Mouse (Mus musculus): ENCODE data around the gene Usp33.

The Usp33 gene

GRCm38 (mm10) chr3:152401964-152402670, 55.8 kb downstream of the Usp33 start:
- DNase-seq (ENCODE audit: low spot score) = peak; percentile 34

DNA sequence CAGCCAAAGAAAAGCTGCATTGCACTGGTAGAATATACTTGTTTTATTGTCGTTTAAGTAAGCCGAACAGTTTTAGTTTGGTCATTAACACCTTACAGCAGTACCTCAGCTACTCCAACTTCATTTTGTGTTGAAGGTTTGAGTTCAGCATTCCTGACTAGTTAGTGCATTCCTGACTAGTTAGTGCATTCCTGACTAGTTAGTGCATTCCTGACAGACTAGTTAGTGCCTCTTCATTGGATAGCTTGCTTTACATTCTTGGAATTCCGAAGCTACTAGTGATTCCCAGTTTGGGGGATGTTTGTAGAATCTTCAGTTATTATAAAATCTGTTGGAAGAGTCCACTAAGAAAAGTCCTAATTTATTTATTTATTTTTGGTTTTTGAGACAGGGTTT, 56.4 kb downstream of the Usp33 start:
- no peak for DNase-seq (ENCODE audit: low spot score)

DNA sequence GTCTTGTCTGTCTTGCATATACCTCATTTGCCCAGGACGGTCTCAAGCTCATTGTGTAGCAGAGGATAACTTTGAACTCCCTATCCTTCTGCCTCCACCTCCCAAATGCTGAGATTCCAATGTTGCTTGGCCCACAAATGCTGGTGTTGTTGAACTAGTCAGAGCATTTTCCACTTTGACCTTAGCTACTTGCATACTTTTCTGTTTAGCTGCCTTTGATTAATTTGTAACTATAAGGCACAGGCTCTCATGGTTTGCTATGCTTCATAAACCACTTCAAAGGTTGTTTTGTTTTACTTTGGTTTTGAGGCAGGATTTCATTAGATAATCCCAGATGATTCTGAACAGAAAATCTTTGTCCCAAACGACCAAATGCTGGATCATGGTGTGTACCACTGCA, 57.5 kb downstream of the Usp33 start:
- no peak for DNase-seq (ENCODE audit: low spot score)

GRCm38 (mm10) chr3:152405420-152405819, 59.1 kb downstream of the Usp33 start:
- no peak for DNase-seq (ENCODE audit: low spot score)

GRCm38 (mm10) chr3:152405978-152406640, 59.8 kb downstream of the Usp33 start:
- DNase-seq (ENCODE audit: low spot score) = no peak

DNA sequence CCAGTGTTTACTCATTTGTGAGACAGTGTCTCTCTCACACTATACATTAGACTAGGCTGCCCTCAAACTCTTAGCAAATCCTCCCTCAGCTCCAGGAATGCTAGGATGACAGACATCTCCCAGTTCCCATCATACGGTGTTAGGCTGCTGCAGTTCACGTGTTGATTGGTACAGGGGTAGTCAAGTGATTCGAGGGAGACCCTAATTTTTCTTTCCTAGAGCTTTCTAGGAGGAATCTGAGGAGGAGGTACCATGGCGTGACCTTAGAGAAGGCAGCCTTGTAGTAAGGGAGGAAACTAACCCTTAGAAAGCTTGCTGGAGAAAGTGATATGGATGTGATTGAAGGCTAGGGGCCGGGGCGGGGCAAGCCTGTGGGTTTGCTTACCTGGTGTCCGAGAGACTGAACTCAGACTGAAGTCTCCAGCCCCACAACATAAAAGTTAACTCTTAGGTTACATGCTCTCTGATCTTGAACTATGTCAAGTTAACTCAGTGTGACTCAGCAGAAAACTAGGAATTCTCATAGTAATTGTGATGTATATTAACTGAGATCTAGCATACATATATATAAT, 64.8 kb downstream of the Usp33 start:
- DNase-seq (ENCODE audit: low spot score) = no peak

DNA sequence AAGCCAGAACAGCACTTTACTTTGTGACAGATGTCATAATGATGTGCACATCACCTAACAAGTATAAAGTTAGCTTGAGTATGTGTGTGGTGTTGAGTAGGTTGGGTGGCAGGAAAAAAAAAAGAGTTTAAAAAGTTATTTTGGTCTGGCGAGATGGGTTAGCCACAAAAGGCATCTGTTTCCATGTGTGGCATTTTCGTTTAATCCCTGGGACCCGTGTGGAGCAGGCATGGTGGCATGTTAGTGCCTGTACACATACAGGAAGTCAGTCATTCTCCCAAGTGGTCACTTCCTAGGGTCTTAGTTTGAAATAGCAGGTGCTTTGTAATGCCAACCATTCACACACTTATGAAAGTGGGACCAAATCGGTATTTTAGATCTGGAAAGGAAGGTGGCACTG, 66.1 kb downstream of the Usp33 start:
- DNase-seq (ENCODE audit: low spot score) = no peak

- no peak for DNase-seq (ENCODE audit: low spot score)
Measured at GRCm38 (mm10) chr3:152428925-152429324, 82.6 kb downstream of the Usp33 start.

- no peak for DNase-seq (ENCODE audit: low spot score)
Measured at GRCm38 (mm10) chr3:152432677-152433076, 86.4 kb downstream of the Usp33 start.

GRCm38 (mm10) chr3:152435590-152435989, 89.3 kb downstream of the Usp33 start:
- DNase-seq (ENCODE audit: low spot score) = no peak

DNA sequence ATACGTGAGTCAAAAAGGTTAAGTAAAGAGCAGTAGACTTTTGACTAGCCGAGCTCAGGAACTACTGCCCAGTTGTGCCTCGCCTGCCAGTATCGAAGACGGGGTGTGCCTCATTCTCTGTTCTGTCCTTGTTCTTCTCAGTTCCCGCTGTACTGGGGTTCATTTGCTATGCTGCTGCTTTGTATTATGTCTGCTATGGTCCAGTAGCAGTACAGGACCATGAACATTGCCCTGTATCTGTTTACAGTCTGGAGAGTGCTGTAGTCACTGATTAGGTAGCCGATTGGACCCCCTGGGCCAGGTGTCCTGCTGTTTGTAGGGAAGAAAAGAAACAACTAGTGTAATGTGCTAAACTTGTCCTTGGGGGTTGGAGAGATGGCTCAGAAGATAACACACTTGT, 91.8 kb downstream of the Usp33 start:
- no peak for DNase-seq (ENCODE audit: low spot score)

GRCm38 (mm10) chr3:152442795-152443194, 96.5 kb downstream of the Usp33 start:
- DNase-seq (ENCODE audit: low spot score) = no peak
